Mouse (Mus musculus) cerebellum, adult 11 months (tissue): ENCODE measurements at regions not wholly inside any gene's neighbourhood (a gene's known extent, or its start where the extent isn't known, plus 50 kb on each side); places are given as distances from the start of the nearest gene placed in this dataset.
"Not testable (repeated sequence)": the region's sequence is repeated elsewhere in the genome, so short reads cannot be mapped to it uniquely, and the experiment has no call there.

Experiments used
- DNase-seq: peaks from one replicate; pipeline ENCODE4 v3.0.0; 2022

DNA sequence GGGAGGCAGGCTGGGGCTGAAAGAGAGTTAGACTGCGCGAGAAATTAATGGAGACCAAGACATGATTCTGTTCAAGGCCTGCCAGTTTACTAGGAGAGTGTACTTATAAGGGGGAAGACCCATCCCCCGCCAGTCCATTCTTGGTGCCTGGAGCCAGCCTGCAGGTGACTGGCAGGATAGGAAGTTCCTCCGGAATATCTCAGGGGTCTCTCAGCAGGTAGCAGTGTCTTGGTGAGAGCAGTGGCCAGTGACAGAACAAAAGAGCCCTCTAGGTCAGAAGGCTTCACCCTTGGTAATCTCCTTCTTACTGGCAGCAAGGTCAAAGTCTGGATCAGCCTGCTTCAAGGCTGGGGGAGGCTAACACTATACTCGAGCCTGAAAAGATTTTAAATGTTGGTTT is 83.7 kb upstream of the Zfp804b start:
- DNase-seq = no peak

- DNase-seq = no peak
Observed at GRCm38 (mm10) chr5:7436461-7436860, 91.9 kb upstream of the Zfp804b start.

DNA sequence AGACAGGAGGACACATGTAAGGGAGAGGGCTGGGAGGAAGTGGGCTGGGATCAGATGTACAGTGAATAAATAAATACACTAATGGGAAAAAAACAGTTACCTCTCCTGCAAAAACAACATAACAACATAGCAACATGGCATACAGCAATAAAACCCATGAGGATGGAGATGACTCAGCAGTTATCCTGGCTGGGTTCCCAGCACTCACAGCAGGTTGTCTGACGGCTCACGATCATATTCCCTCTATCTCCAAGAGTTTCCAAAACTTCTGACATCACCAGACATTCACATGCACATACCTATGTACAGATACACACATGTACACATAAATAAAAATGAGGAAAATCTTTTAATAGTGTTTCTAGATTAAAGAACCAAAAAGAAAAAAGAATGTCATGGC is 103.4 kb upstream of the Zfp804b start:
- DNase-seq = no peak

- no peak for DNase-seq
Observed at GRCm38 (mm10) chr5:7454896-7455295, 110.3 kb upstream of the Zfp804b start.

DNA sequence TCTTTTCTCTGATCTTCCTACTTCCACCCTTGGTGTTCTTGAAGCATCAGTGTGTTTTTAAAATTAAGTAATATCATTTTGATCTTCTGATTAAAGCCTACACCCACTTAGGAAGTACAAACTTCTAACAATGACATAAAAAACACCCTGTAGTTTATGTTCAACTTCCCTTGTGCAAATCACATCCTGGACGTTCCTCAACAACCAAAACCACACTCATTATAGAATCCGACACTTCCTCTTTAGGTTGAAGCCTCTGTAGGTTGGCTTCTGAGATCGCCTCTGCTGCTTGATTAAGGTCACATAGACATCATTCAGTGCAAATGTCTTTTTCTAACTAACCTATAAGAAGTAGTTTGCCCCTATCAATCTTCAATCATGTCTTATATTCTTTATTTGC is 112.5 kb upstream of the Zfp804b start:
- DNase-seq = no peak

GRCm38 (mm10) chr5:7489150-7489549 is 144.6 kb upstream of the Zfp804b start:
- no peak for DNase-seq

GRCm38 (mm10) chr5:7489602-7490001 is 145.0 kb upstream of the Zfp804b start:
- DNase-seq = no peak

- no peak for DNase-seq
Observed at GRCm38 (mm10) chr5:7517520-7518181, 173.1 kb upstream of the Zfp804b start.

GRCm38 (mm10) chr5:7532686-7533199 is 188.2 kb upstream of the Zfp804b start:
- DNase-seq = no peak

DNA sequence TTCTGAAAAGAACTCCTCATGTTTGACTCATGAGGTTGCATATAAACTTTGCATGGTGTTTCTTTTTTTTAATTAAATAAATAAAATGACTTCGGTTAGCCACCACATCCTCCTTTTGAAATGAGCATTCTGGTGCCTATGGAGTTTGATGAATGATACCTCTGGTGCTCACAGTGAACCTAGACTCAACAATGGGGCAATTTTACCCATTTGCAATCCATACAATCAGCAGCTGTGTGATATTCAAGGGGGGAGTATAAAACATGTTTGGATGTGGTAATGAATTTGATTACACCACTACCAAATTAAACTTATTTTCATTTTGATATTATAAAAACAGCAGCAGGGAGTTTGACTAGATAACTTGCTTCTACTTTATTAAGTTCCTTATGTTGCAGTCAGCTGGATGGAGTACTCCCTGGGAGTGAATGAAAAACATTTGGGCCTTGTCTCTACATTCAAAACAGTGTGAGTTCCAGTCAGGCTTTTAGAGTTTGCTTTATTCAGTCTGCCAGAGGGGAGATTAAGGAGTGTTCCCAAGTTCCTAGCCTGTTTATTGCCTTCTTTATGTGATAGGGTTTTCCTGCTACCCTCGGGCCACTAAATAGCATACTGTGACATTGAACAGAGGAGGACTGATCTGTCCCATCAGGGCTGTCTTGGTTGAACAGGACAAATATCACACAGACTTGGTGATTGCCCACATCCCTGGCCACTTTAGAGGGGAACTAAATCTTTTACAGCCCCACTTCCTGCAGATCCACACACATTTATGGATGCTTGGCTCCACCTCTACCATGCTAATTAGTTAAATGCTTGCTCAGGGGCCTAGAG is 195.5 kb upstream of the Zfp804b start:
- DNase-seq = no peak

DNA sequence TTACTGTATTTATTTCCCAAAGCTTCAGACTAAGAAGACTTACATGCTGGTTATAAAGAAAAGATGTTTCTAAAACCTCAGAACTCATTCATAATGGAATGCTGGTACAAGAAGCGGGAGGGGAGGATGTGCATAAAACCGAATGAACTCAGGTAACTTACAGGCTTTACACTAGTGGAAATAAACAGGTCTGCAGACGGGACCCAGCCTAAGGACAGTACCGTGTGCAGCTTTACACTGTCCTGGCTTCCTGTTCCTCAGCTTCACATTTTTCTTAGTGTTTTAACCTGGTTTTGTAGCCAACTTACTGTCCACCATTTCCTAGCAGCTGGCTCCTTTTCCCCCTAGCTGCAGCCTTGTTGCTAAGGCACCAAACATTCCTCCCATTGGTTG is 196.1 kb upstream of the Zfp804b start:
- no peak for DNase-seq

DNA sequence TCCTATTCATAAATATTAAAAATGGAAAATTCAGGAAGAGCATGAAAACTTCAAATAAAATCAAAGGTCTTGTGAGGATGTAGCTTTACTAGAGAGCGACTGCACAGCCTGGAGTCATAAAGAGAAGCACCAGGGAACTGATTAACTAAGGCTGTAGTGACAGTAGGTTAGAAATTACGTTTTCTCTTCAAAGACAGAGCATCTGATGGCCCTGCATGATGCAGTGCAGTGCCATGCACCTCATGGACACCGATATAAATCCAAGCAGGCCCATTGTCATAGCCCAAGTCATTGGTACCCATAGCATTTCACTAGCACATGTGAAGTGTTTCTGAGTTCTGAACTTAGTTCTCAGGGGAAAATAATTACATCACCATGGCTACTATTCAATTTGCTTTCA is 199.3 kb upstream of the Zfp804b start:
- no peak for DNase-seq

DNA sequence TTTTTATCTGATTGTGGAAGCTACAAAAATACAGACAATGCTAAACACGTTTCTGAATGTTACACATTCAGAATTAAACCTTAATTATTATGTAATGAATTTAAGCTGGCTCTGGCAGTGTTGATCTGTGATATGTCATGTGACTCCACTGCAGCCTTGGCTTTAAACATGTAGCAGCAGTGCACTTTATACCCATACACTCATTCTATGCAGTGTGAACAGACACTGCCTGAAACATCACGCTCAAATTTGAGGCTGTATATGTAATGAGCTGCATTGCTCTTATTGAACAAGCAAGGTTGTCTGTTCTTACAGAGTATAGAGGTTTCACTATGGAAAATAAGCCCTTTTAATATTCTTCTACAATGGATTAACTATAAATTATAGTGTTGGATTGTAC is 235.9 kb upstream of the Zfp804b start:
- no peak for DNase-seq

DNA sequence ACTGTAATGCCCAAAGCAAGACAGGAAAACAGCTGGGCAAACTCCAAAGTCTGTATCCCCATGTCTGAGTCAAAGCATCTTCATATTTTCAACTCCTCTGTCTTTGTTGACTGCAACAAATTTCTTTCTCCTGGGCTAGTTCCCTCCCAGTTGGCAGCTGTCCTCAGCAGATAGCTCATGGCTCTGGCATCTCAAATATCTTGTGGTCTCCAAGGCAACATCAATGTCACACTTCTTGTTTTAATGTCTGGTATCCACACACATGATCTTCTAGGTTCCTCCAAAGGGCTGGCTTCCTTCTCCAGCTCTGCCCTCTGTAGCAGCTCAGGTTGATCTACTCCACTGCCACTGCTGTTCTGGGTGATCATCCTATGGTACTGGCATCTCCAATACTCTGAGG is 242.0 kb upstream of the Zfp804b start:
- DNase-seq = no peak

GRCm38 (mm10) chr5:7600418-7600817 is 255.9 kb upstream of the Zfp804b start:
- no peak for DNase-seq

DNA sequence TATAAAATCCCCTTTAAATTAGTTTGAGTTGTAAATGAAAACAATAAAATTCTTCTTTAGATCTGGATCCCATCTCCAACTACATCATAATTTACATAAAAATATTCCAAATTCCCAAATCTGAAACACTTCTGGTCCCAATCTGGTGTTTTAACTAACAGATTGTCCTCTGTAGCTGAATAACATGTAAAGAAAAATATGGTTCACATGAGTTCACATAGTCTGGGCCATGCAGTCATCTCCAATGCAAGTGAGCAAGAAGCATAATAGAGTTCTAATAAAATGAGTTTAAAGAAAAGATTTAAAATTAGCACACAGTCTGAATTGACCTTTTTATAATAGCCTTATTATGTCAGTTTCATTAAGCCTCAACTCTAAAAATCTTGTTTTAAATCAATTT is 263.0 kb upstream of the Zfp804b start:
- no peak for DNase-seq

DNA sequence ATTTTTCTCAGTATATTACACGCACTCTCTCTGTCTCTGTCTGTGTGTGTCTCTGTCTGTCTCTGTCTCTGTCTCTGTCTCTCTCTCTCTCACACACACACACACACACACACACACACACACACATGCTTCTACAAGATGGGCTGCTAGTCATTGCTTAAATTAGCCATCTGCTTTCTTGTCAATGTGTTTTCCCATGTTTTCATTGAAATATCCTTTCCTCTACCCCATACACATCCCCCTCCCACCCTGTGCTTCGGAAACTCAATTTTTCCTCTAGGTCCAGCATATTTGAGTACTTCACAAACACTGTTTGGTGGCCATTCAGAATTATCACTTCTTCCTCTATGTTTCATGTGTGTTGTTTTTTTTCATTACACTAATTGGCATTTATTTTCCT is 263.4 kb upstream of the Zfp804b start:
- no peak for DNase-seq

DNA sequence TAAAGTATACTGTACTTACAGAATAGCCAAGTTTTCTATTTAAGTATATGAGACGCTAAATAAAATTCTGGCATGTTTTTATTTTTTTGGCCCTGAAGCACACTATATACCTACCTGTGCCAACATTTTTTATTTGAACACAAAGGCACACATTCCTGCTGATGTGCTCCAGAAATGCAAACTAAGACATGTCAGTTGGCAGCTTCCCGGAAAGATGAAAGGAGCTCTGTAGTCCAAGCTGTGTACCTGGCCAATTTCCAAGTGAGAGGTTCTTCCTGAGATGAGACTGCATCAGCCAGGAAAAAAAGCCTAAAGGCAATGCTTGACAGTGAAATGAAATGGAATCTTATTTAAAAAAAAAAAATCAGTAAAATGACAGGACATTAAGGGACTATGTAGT is 305.0 kb upstream of the Steap4 start:
- peak; percentile 12 for DNase-seq

DNA sequence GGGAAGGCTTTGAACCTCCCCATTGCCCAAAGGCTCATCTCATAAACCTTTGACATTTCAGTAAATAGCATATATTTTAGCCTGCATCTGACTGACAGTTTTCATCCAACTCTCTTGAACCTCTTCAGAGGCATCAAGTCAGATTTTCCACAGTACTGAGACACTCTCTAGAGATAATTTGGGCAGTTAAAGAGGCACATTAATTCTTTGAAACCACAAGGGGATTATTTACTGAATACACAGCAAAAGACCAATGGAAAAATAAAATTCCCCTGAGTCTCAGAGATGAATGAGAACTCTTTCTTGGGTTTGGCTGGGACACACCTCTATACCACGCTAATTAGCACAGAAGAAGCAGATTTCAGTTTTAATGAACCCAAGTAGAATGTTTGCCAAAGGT is 258.5 kb upstream of the Steap4 start:
- no peak for DNase-seq

GRCm38 (mm10) chr5:7719557-7719956 is 240.7 kb upstream of the Steap4 start:
- no peak for DNase-seq

DNA sequence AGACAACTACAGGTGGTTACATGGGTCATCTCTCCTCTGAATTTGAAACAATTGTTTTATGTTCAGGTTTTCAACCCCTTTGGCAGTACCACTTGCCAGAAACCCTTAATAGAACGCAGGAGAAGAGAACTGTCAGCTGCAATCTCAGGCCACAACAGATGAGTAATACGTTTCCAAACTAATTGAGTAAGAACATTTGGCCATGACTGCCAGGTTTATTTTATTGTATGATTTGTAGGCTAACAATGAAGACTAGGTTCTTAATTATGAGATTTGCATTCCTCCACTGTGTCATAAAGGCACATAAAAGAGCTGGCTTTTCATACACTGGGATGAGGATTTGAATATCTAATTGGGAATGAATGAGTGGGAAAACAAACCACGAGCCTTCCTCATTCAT is 240.2 kb upstream of the Steap4 start:
- no peak for DNase-seq

DNA sequence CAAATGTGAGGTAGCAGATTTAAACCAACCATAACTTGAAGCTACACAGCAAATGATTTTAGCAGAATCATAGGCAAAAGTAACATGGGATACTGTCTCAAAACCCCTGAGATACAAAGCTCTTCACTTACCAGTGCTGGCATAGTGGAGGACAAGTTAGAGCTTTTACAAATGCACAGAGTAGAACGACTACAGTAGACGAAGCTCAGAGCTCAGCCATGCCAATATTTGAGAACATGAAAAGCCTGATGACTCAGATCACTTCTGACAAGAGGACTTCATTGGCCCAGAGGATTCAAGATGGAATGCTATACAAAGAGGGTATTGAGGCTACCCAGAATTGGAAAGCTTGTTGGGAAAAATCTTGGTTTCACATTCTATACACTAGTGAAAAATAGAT is 239.6 kb upstream of the Steap4 start:
- no peak for DNase-seq

- not testable (repeated sequence) for DNase-seq
Observed at GRCm38 (mm10) chr5:7732566-7732965, 227.7 kb upstream of the Steap4 start.

DNA sequence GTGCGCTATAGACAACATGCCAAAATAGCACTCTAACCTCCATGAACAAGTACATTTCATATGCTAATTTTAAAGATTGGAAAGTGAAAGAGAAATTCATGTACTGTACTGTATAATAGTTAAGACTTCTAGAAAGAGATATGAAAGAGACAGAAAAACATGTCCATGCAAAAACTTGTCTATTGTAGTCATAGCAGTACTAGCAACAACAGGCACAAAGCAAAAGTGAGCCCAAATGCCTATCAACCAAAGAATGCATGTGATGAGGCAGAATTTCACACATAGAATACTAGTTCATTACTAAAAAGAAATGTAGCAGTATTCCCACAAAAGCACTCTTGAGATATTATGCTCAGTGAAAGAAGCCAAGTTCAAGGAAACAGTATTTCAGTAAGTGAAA is 180.4 kb upstream of the Steap4 start:
- DNase-seq = no peak

- no peak for DNase-seq
Observed at GRCm38 (mm10) chr5:7782235-7782634, 178.0 kb upstream of the Steap4 start.
